Mouse (Mus musculus) hindlimb bud, embryonic 11.5 days (tissue): ENCODE data around the gene Zdhhc22.
A peak's percentile ranks its signal among the peaks of the same experiment; 100 is the strongest.

ENCODE experiments used
- DNase-seq: peaks from one replicate; pipeline ENCODE4 v3.0.0-alpha.2; 2012; ENCODE audit warnings: low read depth, low spot score; ENCODE audit errors: extremely low spot score

Zdhhc22 gene

GRCm38 (mm10) chr12:86964278-86965057 lies 25.8 kb downstream of the Zdhhc22 start:
- DNase-seq: no peak

- DNase-seq: no peak
Measured at GRCm38 (mm10) chr12:86961589-86962344, 28.5 kb downstream of the Zdhhc22 start.

- DNase-seq: no peak
Measured at GRCm38 (mm10) chr12:86960791-86961335, 29.4 kb downstream of the Zdhhc22 start.

- DNase-seq: no peak
Measured at GRCm38 (mm10) chr12:86960138-86960537, 30.1 kb downstream of the Zdhhc22 start.

GRCm38 (mm10) chr12:86959661-86960060 lies 30.6 kb downstream of the Zdhhc22 start:
- DNase-seq: no peak

- no peak for DNase-seq
Measured at GRCm38 (mm10) chr12:86958558-86958957, 31.7 kb downstream of the Zdhhc22 start.

- DNase-seq: no peak
Measured at GRCm38 (mm10) chr12:86955894-86956293, 34.3 kb downstream of the Zdhhc22 start.

GRCm38 (mm10) chr12:86952331-86952850 lies 37.8 kb downstream of the Zdhhc22 start:
- DNase-seq: no peak

GRCm38 (mm10) chr12:86950961-86951360 lies 39.3 kb downstream of the Zdhhc22 start:
- no peak for DNase-seq

- no peak for DNase-seq
Measured at GRCm38 (mm10) chr12:86950161-86950960, 39.9 kb downstream of the Zdhhc22 start.

- no peak for DNase-seq
Measured at GRCm38 (mm10) chr12:86949501-86949900, 40.7 kb downstream of the Zdhhc22 start.

- DNase-seq: no peak
Measured at GRCm38 (mm10) chr12:86948627-86949026, 41.6 kb downstream of the Zdhhc22 start.

- no peak for DNase-seq
Measured at GRCm38 (mm10) chr12:86947681-86948401, 42.4 kb downstream of the Zdhhc22 start.

GRCm38 (mm10) chr12:86946862-86947574 lies 43.2 kb downstream of the Zdhhc22 start, which contains the start of gene Cipc:
TSS of gene Cipc (plus strand) at chr12:86947043.
- peak; percentile 81 for DNase-seq

- no peak for DNase-seq
Measured at GRCm38 (mm10) chr12:86946301-86946781, 43.9 kb downstream of the Zdhhc22 start.

- DNase-seq: no peak
Measured at GRCm38 (mm10) chr12:86945126-86945525, 45.1 kb downstream of the Zdhhc22 start.

GRCm38 (mm10) chr12:86943421-86943820 lies 46.8 kb downstream of the Zdhhc22 start:
- no peak for DNase-seq

GRCm38 (mm10) chr12:86941734-86942486 lies 48.3 kb downstream of the Zdhhc22 start:
- DNase-seq: no peak

GRCm38 (mm10) chr12:86941173-86941572 lies 49.1 kb downstream of the Zdhhc22 start:
- DNase-seq: no peak
